Mouse (Mus musculus): ENCODE results near the gene Slc22a22.
"Not testable (repeated sequence)": the region's sequence is repeated elsewhere in the genome, so short reads cannot be mapped to it uniquely, and the experiment has no call there.

The Slc22a22 gene

DNA sequence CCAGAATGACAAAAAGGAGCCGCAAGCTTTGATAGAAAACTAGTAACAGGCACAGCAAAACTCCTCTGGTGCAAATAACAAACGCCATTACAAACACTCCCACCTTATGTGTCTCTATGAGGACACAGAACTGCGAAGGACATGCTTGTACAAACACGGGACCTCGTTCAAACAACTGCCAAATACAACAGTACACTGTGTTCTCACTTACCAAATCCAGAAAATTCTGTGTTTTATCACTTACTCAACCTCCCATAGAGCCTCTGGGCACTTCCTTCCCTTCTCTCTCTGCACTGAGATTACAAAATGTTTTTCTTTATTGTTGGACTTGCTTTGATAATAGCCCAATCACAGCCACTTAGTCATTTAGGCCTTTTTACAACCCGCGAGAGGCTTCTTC, 97.0 kb downstream of the Slc22a22 start:
- no peak for DNase-seq (ENCODE audit: low read depth)

DNA sequence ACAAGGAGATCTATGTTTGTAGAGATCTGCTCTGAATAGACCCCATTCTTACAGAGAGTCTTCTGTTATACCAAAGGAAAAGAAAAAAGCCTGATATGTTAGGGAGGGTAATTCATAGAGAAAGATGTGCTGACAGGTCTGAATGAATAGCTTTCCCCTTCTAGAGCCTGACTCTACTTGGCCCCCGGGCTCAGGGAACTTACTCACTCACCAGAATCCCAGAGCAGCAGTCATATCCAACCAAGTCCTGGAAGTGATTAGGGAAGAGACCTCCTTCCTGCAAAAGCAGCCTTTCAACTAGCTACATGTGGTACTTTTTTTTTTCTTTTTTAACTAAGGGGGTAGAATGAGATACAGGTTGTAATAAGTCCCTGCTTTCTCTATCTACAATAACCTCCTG, 111.0 kb downstream of the Slc22a22 start:
- no peak for DNase-seq (ENCODE audit: low read depth)

DNA sequence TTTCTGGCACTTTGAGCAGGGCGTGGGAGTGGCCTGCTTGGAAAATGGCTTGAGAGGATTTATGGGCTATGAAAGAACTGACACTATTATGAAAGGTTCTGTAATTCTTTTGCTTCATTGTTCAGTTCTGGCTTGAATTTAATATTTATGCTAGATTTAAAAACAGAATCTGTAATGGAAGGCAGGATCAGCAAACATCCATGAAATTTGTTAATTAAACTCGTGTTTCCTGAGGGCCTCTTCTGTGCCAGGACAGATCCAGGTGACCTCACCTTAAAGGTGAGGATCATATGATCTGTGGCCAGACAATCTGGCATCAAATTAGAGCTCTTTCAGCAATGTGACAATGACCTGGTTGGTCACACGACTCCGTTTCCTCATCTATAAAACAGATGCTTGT, 122.1 kb downstream of the Slc22a22 start:
- DNase-seq (ENCODE audit: low read depth) = no peak

GRCm38 (mm10) chr15:57340499-57340898, 136.9 kb downstream of the Slc22a22 start:
- DNase-seq (ENCODE audit: low read depth) = no peak

DNA sequence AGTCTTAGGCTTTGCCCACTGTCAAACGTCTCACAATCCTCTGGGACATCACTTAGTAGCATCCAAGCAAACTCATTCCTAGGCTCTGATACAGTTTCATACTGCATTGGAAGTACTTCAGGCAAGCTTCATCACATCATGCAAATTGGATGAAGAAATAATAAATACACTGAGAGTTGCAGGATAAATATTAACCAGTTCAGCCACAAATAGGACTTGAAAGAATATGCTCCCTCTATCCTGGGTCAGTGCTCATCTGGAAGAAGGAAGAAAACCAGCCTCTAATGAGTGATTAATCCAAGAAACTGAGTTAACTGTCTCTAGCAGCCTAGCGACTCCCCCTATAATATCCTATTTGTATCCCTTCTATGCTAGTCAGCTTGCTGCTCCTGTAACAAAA, 146.1 kb downstream of the Slc22a22 start:
- DNase-seq (ENCODE audit: low read depth) = no peak

- no peak for DNase-seq (ENCODE audit: low read depth)
Observed at GRCm38 (mm10) chr15:57318001-57318400, 159.4 kb downstream of the Slc22a22 start.

DNA sequence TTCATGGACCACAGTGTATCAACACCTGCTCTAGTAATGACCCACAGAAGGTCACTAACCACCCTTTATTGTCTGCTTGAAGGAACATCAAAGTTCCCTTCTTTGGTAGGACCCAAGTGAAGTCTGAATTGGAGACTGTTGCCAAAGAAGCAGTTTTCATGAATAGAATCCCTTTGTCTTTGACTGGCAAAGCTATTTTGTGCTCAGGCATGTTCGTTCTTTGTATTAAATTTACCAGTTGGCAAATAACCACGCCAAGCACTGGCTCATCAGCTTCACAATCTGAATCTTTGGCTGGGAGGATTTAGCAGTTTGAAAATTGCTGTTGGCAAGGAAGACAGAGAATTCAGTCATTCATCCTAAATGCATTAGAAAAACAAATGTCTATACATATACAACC, 160.9 kb downstream of the Slc22a22 start:
- DNase-seq (ENCODE audit: low read depth) = no peak

DNA sequence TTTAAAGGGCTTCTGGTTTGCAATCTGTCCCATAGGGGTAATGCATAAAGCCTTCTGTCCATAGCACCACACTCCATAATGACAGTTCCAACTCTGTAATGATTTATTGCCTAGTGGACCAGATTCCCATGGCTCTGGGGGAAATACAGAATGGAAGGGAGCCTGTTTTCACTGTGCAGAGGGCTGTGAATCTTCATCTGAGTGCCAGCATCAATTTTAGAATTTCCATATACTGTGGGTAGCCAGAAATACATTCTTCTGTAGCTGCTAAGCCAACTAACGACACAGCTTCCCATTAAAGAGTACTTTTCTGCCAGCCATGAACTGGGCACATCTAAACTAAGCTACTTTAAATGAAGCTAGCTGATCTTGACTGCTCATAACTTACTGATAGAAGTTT, 174.7 kb downstream of the Slc22a22 start:
- DNase-seq (ENCODE audit: low read depth) = no peak

DNA sequence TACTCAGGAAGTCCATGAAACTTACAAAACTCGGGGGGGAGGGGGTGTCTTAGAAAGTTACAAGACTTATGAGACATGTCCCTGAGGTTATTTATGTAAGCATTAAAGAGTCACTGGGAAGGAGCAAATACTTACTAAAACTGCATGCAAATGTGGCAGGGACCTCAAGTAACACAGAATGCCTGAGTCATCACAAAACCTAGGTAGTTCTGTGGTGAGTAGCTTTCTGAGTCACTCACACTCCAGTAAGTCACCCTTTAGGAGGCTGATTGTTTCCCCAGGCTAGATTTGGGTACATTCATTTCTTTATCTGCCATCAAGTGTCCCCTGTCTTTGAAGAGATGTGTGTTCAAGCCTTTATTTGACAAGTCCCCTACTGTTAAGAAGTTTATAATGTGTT, 198.9 kb downstream of the Slc22a22 start:
- peak; percentile 0 for DNase-seq (ENCODE audit: low read depth)

DNA sequence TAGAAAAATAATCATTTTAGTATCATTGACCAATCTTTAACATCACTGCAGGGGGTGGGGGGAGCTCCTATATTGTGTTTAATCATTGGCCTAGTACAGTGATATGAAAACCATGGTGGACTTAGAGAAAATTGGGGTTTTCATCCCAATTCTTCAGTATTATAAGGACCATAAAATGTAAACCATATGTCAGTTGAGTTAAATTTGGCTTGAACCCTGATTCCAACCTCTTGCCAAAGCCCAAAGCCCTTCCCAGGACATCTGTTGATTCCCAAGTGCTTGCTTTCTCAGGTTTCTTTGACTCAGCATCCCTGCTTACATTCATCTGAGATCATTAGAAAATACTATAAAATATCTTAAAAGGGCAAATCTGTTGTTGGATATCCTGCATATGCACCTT, 201.0 kb downstream of the Slc22a22 start:
- DNase-seq (ENCODE audit: low read depth) = no peak

GRCm38 (mm10) chr15:57240061-57240460, 237.4 kb downstream of the Slc22a22 start:
- DNase-seq (ENCODE audit: low read depth) = not testable (repeated sequence)

- DNase-seq (ENCODE audit: low read depth) = peak; percentile 2
Observed at GRCm38 (mm10) chr15:57230439-57230838, 247.0 kb downstream of the Slc22a22 start.

DNA sequence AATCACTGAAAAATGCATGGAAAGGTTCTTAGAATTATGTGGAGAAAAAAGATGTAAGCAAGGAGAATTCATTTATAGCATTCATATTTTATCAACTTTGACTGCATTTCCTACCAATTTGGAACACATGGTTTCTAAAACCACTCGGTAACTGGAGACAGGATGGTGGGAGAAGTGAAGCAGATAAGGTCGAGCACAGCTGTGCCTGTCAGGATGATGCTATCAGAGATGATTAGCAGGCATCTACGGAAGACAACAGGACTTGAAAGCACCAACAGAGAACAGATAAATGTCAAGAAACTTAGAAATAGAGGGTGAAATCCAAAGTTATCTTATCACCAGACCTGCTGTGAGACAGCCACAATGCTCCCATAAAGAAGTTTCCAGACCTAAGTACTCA, 272.1 kb downstream of the Slc22a22 start:
- no peak for DNase-seq (ENCODE audit: low read depth)

GRCm38 (mm10) chr15:57204444-57204930, 272.9 kb downstream of the Slc22a22 start:
- DNase-seq (ENCODE audit: low read depth) = no peak

Data from 416B (cell line).